Mouse (Mus musculus): ENCODE data around the gene Noc4l. TPM values are rescaled to one million over a fixed set of nuclear protein-coding genes. Genes with fewer than 3 reads are reported as not detected.
A peak's percentile ranks its signal among the peaks of the same experiment; 100 is the strongest.

The Noc4l gene
- polyA plus RNA-seq (2016; fragmentation: Nextera tagmentation; extraction: Ambion mirVana): 44.7 and 55.9 TPM in 2 replicates

DNA sequence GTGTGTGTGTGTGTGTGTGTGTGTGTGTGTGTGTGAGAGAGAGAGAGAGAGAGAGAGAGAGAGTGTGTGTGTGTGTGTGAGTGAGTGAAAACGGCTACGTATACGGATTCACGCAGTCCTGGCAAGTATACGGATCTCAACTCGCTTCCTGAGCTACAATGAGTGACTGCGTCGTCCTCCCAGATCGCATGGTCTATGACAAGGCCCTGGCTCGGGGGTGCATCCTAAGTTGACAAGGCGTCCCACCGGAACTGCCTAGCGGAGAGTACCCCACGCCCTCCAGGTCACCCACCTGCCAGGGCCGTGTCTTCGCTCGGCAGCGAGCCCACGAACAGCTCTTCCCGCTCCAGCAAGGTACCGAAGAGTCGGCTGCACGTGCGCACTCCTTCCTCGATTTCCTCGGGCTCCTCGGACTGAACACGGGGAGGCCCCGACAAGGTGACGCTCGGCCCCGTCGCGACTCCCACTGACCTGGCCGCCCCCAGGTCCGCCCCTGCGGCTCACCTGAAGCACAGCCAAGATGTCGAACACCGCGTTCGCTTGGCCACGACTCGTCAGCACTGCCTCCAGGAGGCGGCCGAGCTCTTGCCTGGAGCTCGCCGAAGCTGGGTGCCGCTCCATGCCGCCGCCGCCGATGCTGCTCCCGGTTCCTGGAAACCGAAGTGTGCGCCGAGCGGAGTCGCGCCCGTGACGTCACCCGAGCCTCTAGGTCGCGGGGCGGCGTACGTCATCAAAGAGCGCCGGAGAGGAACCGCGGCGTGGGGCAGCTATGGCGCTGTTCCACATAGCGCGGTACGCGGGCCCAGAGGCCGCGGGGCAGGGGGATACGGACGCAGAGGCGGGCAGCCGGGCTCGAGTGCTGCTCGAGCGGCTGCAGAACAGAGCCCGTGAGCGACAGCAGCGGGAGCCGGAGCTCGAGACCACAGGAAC, at the start of gene Noc4l, which contains the start of gene Ddx51:
TSS of gene Noc4l (minus strand) at position 699 of the 930 bp plus-strand sequence.
TSS of gene Ddx51 (plus strand) at position 733 of the 930 bp plus-strand sequence.
- 1% methylated on average over 91 of the region's 91 CpGs for WGBS
- Histone ChIP-seq H3K9me3 (no peaks in the 10 kb centered on the region), H3K9ac (replicated peaks) (peak within 1 kb of the TSS; percentile 68), H3K27ac (replicated peaks) (no peak within 1 kb of the TSS; the same call in 1 of the 2 replicates), H3K4me3 (peak within 1 kb of the TSS; percentile 77), H3K4me1 (peaks cover 18% of the 10 kb centered on the region), H3K36me3 (peaks cover 67% of the 10 kb centered on the region), H3K4me2 (replicated peaks) (peak within 1 kb of the TSS; percentile 97), H3K27me3 (no peaks in the 10 kb centered on the region)
- ATAC-seq (ENCODE audit: low FRiP score, low read depth): peak; percentile 88

DNA sequence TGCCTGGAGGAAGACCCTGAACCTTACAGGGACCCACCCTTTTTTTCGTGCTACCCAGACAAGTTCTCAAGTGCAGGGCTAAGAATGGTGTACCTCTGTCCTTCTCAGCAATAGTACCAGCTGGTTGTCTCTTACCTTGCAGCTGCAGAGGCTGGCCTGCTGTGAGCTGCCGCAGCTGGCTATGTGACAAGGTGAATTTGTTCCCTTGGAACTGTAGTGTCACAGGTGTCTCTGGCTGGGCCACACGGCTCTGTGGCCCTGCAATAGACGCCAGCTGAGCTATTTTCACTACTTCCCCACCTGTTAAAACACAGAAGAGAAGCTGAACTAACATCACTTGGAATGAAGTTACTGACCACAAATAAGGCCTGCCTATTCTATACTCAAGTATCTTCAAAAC, 45.4 kb upstream of the Noc4l start:
- no peak for ATAC-seq (ENCODE audit: low FRiP score, low read depth)

DNA sequence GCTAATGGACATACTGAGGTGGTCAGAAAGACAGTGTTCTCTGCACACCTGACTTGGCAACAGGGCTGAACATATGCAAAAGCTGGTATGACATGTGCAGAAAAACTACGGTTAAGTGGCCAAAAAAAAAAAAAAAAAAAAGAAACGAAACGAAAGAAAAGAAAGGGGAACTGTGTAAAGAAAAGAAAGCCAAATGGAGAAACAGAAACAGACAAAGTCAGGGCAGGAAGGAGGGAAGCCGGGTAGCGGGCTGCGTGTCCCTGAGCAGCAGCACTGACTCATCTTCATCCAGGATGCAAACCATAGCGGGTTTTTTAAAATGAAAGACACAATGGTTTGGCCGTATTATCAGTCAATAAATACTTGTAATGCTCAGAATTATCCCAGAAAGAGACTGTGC, 28.8 kb upstream of the Noc4l start:
- peaks cover 96% of the 10 kb centered on the region for H3K36me3 ChIP-seq
- no peak overlapping the region for H3K4me3 ChIP-seq
- H3K9me3 ChIP-seq: no peaks in the 10 kb centered on the region
- H3K27ac ChIP-seq (replicated peaks): no peak overlapping the region
- whole genome bisulfite sequencing: 93% methylated on average over 8 of the region's 8 CpGs
- no peaks in the 10 kb centered on the region for H3K27me3 ChIP-seq
- H3K4me1 ChIP-seq: no peaks in the 10 kb centered on the region
- H3K9ac ChIP-seq (replicated peaks): no peak overlapping the region
- no peak for ATAC-seq (ENCODE audit: low FRiP score, low read depth)
- H3K4me2 ChIP-seq (replicated peaks): no peak overlapping the region

More for the DNA sequence above, 45.4 kb upstream of the Noc4l start:
- Histone ChIP-seq H3K27me3 (no peaks in the 10 kb centered on the region), H3K9ac (replicated peaks) (no peak overlapping the region), H3K4me1 (no peaks in the 10 kb centered on the region), H3K27ac (replicated peaks) (no peak overlapping the region), H3K9me3 (no peaks in the 10 kb centered on the region), H3K36me3 (peaks cover 94% of the 10 kb centered on the region), H3K4me3 (no peak overlapping the region), H3K4me2 (replicated peaks) (no peak overlapping the region)
- 91% methylated on average over 4 of the region's 4 CpGs for WGBS

DNA sequence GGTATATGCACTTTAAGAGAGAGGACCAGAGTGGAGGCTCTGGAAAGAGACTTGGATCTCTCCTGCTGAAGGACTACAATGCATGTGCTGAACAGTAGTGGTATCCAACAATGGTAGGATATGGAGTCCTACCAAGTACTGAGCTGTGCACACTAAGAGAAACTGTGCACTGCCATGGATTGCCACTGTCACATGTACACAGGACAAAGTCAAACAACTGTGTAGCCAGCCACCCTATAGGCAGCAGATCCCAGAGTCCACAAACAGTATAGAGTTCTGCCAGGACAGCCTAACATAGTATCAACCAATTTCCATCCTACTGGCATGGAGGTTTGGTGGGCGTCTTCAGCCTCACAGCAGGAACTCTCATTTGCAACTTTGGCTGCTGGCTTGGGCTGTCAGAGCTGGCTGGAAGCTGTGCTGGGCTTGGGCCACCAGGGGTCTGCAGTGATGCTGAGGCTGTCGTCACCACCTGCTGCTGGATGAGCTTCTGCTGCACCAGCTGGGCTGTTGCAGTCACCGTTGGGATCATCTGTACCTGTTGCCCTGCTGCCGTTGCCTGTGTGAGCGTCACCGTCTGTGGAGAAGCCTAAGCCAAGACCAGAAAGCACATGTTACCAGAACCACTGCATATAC, 12.4 kb upstream of the Noc4l start:
- Histone ChIP-seq H3K27me3 (no peaks in the 10 kb centered on the region), H3K9ac (replicated peaks) (no peak overlapping the region), H3K4me2 (replicated peaks) (no peak overlapping the region), H3K27ac (replicated peaks) (no peak overlapping the region), H3K4me1 (no peaks in the 10 kb centered on the region), H3K36me3 (peaks cover 87% of the 10 kb centered on the region), H3K4me3 (no peak overlapping the region), H3K9me3 (no peaks in the 10 kb centered on the region)
- 63% methylated on average over 6 of the region's 6 CpGs for WGBS
- no peak for ATAC-seq (ENCODE audit: low FRiP score, low read depth)

DNA sequence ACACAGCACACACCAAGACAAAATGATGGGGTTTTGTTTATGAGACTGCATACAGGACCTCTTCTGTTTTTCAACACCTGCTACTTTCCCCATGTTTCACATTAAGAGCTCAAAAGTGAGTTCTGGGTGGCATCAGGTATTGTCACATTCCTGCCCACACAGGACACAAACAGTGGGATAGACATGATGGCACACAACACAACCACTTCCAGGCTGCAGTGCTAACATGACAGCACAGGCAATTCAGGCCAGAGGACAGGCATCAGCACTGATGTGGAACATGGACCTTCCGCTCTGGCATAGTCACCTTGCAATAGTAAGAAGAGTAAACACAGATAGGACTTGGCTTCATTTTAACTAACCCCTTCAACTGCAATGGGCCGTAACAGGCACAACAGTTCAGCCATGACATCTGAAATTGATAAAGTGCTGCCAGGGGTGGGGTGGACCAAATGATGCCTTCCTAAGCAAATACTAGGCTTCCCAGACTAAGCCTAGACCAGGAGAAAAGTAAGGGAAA, 11.6 kb upstream of the Noc4l start:
- no peaks in the 10 kb centered on the region for H3K4me1 ChIP-seq
- no peaks in the 10 kb centered on the region for H3K27me3 ChIP-seq
- 98% methylated on average over 2 of the region's 2 CpGs for WGBS
- H3K36me3 ChIP-seq: peaks cover 85% of the 10 kb centered on the region
- H3K27ac ChIP-seq (replicated peaks): no peak overlapping the region
- H3K4me2 ChIP-seq (replicated peaks): no peak overlapping the region
- no peak for ATAC-seq (ENCODE audit: low FRiP score, low read depth)
- H3K9me3 ChIP-seq: no peaks in the 10 kb centered on the region
- H3K9ac ChIP-seq (replicated peaks): no peak overlapping the region
- no peak overlapping the region for H3K4me3 ChIP-seq

DNA sequence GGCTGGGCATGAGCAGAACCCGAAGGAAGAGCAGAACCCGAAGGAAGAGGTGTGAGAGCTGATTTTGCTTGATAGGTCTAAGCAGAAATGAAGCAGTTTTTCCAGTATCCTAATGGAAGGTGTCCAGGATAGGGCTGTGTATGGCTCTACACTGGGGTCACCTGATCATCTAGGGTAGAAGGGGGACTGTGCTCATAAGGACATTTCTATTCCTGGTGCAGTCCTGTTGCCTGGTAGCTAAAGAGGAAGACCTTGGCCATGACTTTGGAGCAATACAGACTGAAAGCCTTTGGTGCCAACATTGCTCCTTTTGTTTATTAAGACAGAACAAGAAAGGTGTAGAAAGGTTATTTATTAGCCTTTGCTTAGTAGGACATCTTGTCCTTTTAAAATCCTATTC, 10.8 kb upstream of the Noc4l start:
- no peaks in the 10 kb centered on the region for H3K27me3 ChIP-seq
- no peaks in the 10 kb centered on the region for H3K4me1 ChIP-seq
- peaks cover 86% of the 10 kb centered on the region for H3K36me3 ChIP-seq
- H3K4me2 ChIP-seq (replicated peaks): no peak overlapping the region
- no peaks in the 10 kb centered on the region for H3K9me3 ChIP-seq
- H3K27ac ChIP-seq (replicated peaks): no peak overlapping the region
- ATAC-seq (ENCODE audit: low FRiP score, low read depth): no peak
- H3K4me3 ChIP-seq: no peak overlapping the region
- WGBS: 94% methylated on average over 2 of the region's 2 CpGs
- H3K9ac ChIP-seq (replicated peaks): no peak overlapping the region

DNA sequence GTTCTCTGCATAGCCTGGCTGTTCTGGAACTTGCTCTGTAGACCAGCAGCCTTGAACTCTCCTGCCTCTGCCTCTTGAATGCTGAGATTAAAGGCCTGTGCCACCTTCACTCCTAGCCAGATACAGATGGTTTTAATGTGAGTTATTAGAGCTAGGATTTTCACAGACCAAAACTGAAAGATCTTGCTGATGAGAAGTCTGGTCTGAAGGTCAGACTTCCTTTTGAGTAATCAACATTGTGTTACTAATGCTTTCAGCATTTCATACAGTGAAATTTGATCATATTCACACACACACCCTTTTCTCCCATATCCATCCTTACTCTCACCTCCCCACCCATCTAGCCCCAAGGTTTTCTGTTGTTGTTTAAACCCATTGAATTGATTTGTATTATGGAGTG, 6.5 kb upstream of the Noc4l start:
- Histone ChIP-seq H3K36me3 (peaks cover 84% of the 10 kb centered on the region), H3K4me2 (replicated peaks) (no peak overlapping the region), H3K4me1 (no peaks in the 10 kb centered on the region), H3K27me3 (no peaks in the 10 kb centered on the region), H3K9me3 (no peaks in the 10 kb centered on the region), H3K27ac (replicated peaks) (no peak overlapping the region), H3K9ac (replicated peaks) (no peak overlapping the region), H3K4me3 (no peak overlapping the region)
- ATAC-seq (ENCODE audit: low FRiP score, low read depth): no peak

DNA sequence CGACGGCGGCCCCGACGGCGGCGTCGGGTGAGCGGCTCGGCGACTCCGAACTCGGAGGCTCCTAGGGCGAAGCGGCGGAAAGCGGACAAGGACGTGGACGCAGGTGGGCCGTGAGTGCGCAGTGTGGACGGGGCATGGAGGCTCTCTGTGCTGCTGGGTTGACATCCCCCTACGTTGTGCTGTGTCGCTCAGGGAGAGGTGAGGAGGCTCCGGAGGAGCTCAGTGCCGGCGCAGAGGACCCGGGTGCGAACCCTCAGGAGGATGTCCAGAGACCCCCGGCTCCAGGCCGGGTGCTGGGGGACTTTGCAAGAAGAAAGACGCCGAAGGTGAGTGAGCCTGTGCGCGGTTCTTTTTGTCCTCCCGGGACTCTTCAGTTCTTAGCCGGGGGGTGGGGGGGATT, 469 bp upstream of the Noc4l start:
- 2% methylated on average over 37 of the region's 37 CpGs for WGBS
- peak overlapping the region; percentile 77 for H3K4me3 ChIP-seq
- H3K4me1 ChIP-seq: peaks cover 18% of the 10 kb centered on the region
- H3K27me3 ChIP-seq: no peaks in the 10 kb centered on the region
- peak; percentile 56; the same call in 1 of the 2 replicates for ATAC-seq (ENCODE audit: low FRiP score, low read depth)
- H3K9ac ChIP-seq (replicated peaks): peak overlapping the region; percentile 68
- H3K9me3 ChIP-seq: no peaks in the 10 kb centered on the region
- H3K36me3 ChIP-seq: peaks cover 67% of the 10 kb centered on the region
- peak overlapping the region; percentile 97 for H3K4me2 ChIP-seq (replicated peaks)
- H3K27ac ChIP-seq (replicated peaks): no peak overlapping the region

DNA sequence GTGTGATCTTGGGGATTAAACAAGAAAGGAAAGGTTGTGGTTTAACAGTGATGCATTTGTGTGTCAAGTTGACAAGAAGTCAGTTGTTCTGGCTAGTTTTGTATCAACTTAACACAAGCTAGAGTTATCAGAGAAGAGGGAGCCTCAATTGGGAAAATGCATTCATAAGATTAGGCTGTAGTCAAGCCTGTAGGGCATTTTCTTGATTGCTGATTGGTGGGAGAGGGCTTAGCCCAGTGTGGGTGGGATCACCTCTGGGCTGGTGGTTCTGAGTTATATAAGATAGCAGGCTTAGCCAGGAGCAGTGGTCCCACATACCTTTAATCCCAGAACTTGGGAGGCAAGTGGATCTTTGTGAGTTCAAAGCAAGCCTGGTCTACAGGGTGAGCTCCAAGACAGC, 6.8 kb downstream of the Noc4l start:
- no peak for ATAC-seq (ENCODE audit: low FRiP score, low read depth)
- peaks cover 52% of the 10 kb centered on the region for H3K36me3 ChIP-seq
- no peaks in the 10 kb centered on the region for H3K9me3 ChIP-seq
- H3K9ac ChIP-seq (replicated peaks): no peak overlapping the region
- no peaks in the 10 kb centered on the region for H3K4me1 ChIP-seq
- H3K4me2 ChIP-seq (replicated peaks): no peak overlapping the region
- no peak overlapping the region for H3K27ac ChIP-seq (replicated peaks)
- H3K4me3 ChIP-seq: no peak overlapping the region
- H3K27me3 ChIP-seq: no peaks in the 10 kb centered on the region

DNA sequence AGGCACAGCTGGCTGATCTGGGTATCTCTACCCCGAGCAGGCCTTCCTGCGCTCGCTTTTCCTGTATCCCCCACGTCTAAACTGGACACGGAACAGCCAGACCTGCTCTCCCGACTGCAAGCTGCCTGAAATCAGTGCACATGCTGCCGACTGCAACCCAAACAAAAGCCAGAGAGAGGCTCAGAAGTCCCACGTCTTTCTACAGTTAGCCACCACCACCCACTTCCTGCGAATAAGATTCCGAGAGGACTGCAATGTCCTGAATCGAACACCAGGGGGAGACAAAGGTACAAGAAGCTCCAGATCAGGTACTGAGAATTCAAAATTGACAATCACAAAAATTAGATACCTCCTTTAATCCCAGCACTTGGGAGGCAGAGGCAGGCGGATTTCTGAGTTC, 13.8 kb downstream of the Noc4l start:
- no peak overlapping the region; the same call in 1 of the 2 replicates for H3K4me2 ChIP-seq (replicated peaks)
- no peak overlapping the region for H3K9ac ChIP-seq (replicated peaks)
- H3K4me3 ChIP-seq: no peak overlapping the region
- H3K36me3 ChIP-seq: no peaks in the 10 kb centered on the region
- ATAC-seq (ENCODE audit: low FRiP score, low read depth): no peak
- H3K27ac ChIP-seq (replicated peaks): no peak overlapping the region
- H3K4me1 ChIP-seq: no peaks in the 10 kb centered on the region
- H3K27me3 ChIP-seq: peaks cover 7% of the 10 kb centered on the region; the same call in 1 of the 2 replicates
- WGBS: 26% methylated on average over 12 of the region's 12 CpGs
- H3K9me3 ChIP-seq: no peaks in the 10 kb centered on the region

DNA sequence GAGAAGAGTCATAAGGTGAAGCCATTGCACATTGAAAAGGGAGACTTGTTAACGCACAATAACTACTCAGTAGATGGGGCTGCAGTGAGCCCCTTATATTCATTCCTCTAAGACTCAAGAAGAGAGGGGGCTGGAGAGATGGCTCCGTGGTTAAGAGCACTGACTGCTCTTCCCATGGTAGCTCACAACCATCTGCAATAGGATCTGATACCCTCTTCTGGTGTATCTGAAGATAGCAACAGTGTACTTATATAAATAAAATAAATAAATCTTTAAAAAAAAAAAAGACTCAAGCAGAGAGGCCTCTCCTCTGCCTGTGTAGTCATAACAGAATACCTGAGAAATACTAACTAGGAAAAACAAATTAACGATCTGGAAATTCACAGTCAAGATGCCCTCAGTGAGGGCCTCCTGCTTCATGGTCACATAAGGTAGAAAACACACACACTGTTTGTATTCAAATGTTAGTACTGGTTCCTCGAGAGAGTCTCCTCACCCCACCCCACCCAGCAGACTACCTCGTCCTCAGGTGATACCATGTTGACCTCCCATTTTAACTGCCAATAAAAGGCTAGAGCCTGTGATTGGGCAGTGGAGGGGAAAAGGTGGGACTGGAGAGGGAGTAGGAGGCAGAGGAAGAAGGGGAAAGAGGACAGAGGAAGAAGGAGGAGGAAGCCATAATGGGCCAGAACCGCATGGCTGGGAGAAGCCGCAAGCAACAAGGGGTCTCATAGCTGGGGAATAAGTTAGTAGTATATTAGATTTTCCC, 14.7 kb downstream of the Noc4l start:
- no peaks in the 10 kb centered on the region for H3K9me3 ChIP-seq
- ATAC-seq (ENCODE audit: low FRiP score, low read depth): no peak
- H3K36me3 ChIP-seq: no peaks in the 10 kb centered on the region
- H3K4me1 ChIP-seq: no peaks in the 10 kb centered on the region
- peaks cover 7% of the 10 kb centered on the region; the same call in 1 of the 2 replicates for H3K27me3 ChIP-seq
- H3K27ac ChIP-seq (replicated peaks): no peak overlapping the region
- WGBS: 82% methylated on average over 7 of the region's 7 CpGs
- no peak overlapping the region for H3K4me3 ChIP-seq
- H3K4me2 ChIP-seq (replicated peaks): no peak overlapping the region
- no peak overlapping the region for H3K9ac ChIP-seq (replicated peaks)

All from midbrain, embryonic 12.5 days (tissue).